Mouse (Mus musculus): ENCODE data around the gene Zscan4f.
"Not testable (repeated sequence)": the region's sequence is repeated elsewhere in the genome, so short reads cannot be mapped to it uniquely, and the experiment has no call there.

The Zscan4f gene

GRCm38 (mm10) chr7:11397615-11398014 lies at the start of gene Zscan4f:
Zscan4f (plus strand) TSS chr7:11397915.
- DNase-seq, result not testable (repeated sequence)

GRCm38 (mm10) chr7:11384641-11385040 lies 13.1 kb upstream of the Zscan4f start:
- not testable (repeated sequence) for DNase-seq

Measured in retina, postnatal 1 day (tissue).